Mouse (Mus musculus) layer of hippocampus, adult 2 months (tissue): ENCODE results near the gene Gm10974. TPM values are rescaled to one million over a fixed set of nuclear protein-coding genes. Genes with fewer than 3 reads are reported as not detected.

Experiments
- DNase-seq, 2 experiments: peaks; one replicate each; pipeline ENCODE4 v3.0.0; 2022; ENCODE audit warnings: low spot score in 2 of 2
- H3K27ac ChIP-seq: fragments of 200-600 bp; 2 replicates; pipeline ENCODE4 v1.8.1; 2022
- H3K4me3 ChIP-seq: fragments of 200-600 bp; 2 replicates; pipeline ENCODE4 v1.8.1; 2022; ENCODE audit warnings: mild to moderate bottlenecking
- CTCF ChIP-seq: fragments of 200-600 bp; conservative IDR thresholded peaks from 2 replicates; pipeline ENCODE4 v1.8.1; 2022; ENCODE audit warnings: antibody characterized with exemption, mild to moderate bottlenecking, moderate library complexity
- total RNA-seq, 2 experiments: library from RNA; stranded (reverse); gene quantifications; 2 replicates each; pipeline ENCODE4 v1.2.3; 2021

The Gm10974 gene
- total RNA-seq, 2 experiments from 2014 or later, result not detected

GRCm38 (mm10) chr7:66401605-66402004 lies 35.9 kb downstream of the Gm10974 start:
- H3K4me3 ChIP-seq, result no peak overlapping the region
- TF ChIP-seq CTCF, result no peak
- no peak overlapping the region for H3K27ac ChIP-seq
- no peak for DNase-seq

DNA sequence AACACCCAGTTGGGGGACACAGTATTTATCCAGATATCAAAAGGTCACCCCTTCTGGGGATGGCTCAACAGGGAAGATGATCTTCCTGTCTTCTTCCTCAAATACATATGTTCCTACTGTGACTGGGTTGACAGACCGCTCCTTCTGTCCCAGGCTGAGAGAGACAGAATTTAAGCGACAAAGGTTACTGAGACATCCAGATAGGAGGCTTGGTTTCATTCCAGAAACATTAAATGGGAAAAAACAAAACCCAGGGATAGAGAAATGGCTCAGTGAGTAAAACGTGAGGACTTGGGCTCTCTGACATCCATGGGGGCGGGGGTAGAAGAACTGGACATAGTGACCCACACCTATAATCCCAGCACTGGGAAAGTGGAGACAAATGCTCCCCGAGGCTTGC lies 37.2 kb downstream of the Gm10974 start:
- Histone ChIP-seq H3K4me3 (no peak overlapping the region), H3K27ac (no peak overlapping the region)
- TF ChIP-seq CTCF, result no peak
- DNase-seq, result no peak

GRCm38 (mm10) chr7:66404141-66404540 lies 38.4 kb downstream of the Gm10974 start:
- no peak for TF ChIP-seq CTCF
- H3K27ac ChIP-seq, result no peak overlapping the region
- no peak overlapping the region for H3K4me3 ChIP-seq
- no peak for DNase-seq

GRCm38 (mm10) chr7:66404802-66405201 lies 39.1 kb downstream of the Gm10974 start:
- Histone ChIP-seq H3K27ac (no peak overlapping the region), H3K4me3 (no peak overlapping the region)
- no peak for DNase-seq
- TF ChIP-seq CTCF, result no peak

DNA sequence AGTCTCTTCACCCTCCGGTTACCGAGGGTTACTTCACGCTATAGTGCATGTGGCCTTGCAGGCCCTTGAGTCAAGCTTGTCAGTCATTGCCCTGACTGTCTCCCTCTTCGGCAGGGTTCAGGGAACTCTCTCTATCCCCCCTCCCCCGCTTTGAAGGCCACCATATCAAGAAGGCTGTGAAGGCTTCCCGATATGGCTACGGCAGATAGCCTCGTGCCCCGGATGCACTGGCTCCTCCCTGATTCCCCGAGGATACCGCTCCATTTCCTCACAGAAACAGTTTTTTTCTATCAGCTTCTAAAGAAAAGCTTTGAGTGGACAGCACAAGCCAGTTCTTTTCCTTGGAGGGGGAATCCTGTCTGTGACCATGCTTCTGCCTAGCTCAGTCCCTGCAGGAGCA lies 39.8 kb downstream of the Gm10974 start:
- TF ChIP-seq CTCF, result no peak
- DNase-seq, result no peak
- Histone ChIP-seq H3K27ac (no peak overlapping the region), H3K4me3 (no peak overlapping the region)

DNA sequence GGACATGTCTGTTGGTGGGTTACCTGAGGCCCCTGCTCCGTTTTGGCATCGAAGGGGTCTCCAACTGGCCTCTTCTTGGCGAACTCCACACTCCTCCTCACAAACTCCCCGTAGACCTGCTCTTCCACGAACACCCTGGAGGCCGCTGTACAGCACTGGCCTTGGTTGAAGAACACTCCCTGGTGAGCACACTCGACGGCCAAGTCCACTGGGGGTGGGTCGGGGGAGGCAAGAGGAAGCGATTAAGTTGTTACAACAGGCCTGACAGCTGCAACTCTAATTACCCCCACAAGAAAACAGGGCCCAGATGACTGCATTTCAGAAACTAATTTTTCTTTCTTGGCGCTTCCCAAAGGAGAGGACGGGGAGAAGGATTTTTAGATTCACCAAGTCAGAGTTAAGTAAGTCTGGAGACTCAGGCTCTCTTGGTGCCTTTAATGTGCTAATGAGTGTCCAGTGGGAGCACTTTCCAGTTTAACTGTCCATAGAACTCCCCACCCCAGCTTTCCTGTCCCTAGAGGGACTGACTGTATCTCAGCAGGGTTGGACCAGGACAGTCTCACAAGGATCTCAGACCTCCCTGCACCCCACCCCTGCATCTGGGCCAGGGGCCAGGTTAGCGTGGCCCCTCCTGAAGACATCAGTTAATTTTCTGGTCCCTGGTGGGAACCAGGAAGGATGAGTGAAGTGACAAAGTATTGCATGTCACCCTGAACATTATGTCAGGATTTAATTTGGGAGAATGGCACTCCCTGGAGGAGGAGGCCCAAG lies 40.4 kb downstream of the Gm10974 start:
- no peak for TF ChIP-seq CTCF
- Histone ChIP-seq H3K4me3 (no peak overlapping the region), H3K27ac (no peak overlapping the region)
- no peak for DNase-seq

DNA sequence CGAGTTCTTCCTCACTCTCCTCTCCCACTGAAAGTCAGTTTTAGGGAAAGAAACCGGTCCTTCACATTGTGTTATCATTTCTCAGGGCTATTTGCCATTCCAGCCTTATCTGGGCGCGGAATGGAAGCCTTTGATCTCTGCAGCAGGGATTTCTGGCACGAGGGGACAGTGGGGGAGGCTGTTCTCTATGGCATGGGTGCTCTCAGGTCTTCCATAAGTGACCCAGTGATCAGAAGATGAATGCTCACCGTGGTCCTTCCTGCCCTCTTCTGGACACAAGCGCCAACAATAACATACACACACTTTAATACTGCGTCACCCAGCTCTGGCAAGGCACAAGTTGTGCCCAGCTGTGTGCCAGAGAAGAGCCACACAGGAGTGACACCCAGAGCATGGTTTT lies 41.3 kb downstream of the Gm10974 start:
- Histone ChIP-seq H3K27ac (no peak overlapping the region), H3K4me3 (no peak overlapping the region)
- no peak for TF ChIP-seq CTCF
- DNase-seq, result no peak

DNA sequence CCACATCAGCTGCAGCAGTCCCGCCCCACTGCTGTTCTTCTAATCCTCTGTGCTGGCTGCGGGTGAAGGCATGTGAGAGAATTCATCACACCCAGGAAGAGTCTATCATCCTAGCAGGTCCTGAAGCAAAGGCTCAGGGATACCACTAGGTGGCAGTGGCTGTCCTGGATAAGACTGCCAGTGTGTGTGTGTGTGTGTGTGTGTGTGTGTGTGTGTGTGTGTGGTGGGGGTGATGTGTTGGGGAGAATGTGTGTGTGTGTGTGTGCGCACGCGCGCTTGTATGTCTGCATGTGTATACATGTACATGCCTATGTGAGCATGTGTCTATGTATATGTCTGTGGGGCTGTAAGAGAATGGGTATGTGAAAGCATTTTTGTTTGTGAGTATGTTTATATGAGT lies 43.7 kb downstream of the Gm10974 start:
- no peak overlapping the region for H3K4me3 ChIP-seq
- peak; percentile 69 for TF ChIP-seq CTCF
- DNase-seq, result peak; percentile 24 to 42
- no peak overlapping the region for H3K27ac ChIP-seq

- no peak for TF ChIP-seq CTCF
- DNase-seq, result no peak
- H3K4me3 ChIP-seq, result no peak overlapping the region
- no peak overlapping the region for H3K27ac ChIP-seq
These were observed 47.4 kb downstream of the Gm10974 start for GRCm38 (mm10) chr7:66413093-66413492.

DNA sequence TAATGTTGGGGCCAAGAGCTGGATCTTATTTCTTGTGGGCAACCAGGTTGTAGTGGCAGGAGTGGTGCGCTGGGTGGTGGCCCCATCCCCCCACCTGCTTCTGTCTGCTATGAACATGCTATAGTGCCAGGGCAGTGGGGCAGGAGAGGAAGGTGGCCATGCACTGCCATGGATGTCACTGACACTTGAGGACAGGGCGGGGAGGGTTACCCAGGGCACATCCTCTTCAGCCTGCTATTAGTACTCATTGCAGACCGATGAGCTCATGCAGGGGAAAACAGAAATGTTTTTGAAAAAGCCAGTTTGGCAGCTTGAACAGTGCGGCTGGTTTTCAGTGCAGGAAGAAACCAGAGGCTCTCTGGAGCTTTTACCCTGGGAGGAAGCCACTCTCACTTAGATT lies 51.1 kb downstream of the Gm10974 start:
- H3K4me3 ChIP-seq, result no peak overlapping the region
- no peak overlapping the region for H3K27ac ChIP-seq
- no peak for TF ChIP-seq CTCF
- no peak for DNase-seq

- Histone ChIP-seq H3K27ac (no peak overlapping the region), H3K4me3 (no peak overlapping the region)
- DNase-seq, result no peak
- TF ChIP-seq CTCF, result no peak
These were observed 53.3 kb downstream of the Gm10974 start for GRCm38 (mm10) chr7:66418981-66419380.

DNA sequence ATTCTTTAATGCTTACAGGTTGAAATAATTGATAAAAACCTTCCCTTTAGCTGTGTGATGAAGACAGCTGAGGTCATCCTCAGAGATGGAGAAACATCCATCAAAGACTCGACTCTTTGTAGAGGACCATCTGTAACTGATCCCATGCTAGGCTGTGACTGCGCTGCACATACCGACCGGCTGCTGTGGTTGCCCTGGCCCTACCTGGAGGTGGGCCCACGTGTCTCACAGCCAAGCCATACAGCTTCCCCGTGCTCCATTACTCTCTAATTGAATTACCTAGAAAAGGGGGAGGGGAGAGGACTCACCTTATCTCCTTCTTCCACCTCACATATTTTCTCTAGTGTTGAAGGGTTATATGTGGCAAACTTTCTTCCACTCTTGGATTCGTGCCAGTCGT lies 56.2 kb downstream of the Gm10974 start:
- DNase-seq, result no peak
- Histone ChIP-seq H3K4me3 (no peak overlapping the region), H3K27ac (no peak overlapping the region)
- TF ChIP-seq CTCF, result no peak

GRCm38 (mm10) chr7:66427053-66427436 lies 61.3 kb downstream of the Gm10974 start:
- TF ChIP-seq CTCF, result no peak
- no peak for DNase-seq
- peak overlapping the region; percentile 49 for H3K4me3 ChIP-seq
- H3K27ac ChIP-seq, result no peak overlapping the region

DNA sequence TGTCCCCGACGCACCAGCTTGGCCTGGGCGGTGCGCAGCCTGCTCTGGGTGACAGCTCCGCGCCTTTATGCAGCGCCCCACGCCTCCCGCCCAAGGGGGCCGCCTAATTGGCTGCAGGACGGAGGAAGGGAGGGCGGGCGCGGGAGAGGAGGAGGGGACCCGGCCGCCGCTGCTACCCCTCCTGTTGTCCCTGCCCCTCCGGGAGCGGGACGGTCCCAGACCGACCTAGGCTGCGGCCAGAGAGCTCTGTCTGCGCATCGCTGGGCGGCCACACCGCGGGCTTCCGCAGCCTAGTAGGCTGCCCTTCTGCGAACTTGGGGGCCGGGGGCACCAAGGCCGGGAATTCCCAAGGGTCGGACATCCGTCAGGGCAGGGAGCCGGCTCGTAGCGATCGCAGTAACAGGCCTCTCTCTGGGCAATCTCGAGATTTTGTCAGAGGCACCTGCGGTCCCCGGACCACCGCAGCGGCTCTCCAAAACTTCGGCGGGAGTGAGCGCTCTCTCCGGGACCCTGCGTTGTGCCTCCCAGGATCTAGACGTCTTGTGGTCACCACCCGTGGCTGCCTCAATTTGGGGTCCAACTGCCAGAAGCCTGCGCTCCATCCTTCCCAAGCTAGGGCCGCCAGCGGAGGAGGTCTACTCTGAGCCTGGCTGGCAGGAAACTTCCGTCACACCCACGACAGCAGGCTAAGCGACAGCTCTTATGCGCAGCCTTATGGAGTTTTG lies 61.9 kb downstream of the Gm10974 start, which contains the start of gene Aldh1a3:
TSS of gene Aldh1a3 (minus strand) at position 81 of the 725 bp plus-strand sequence.
- H3K4me3 ChIP-seq, result peak within 1 kb of the TSS; percentile 49
- DNase-seq, result no peak
- TF ChIP-seq CTCF, result no peak
- no peak within 1 kb of the TSS for H3K27ac ChIP-seq
